Mouse (Mus musculus) liver, embryonic 11.5 days (tissue): ENCODE measurements around the gene Thsd4. TPM values are rescaled to one million over a fixed set of nuclear protein-coding genes. Genes with fewer than 3 reads are reported as not detected.

ENCODE experiments used
- ATAC-seq: fragments of 200-750 bp; cut with Nextera tagmentation; replicated peaks from 2 replicates; pipeline ENCODE4 v1.8.0; 2017; ENCODE audit warnings: moderate number of reproducible peaks, mild to moderate bottlenecking, moderate TSS enrichment, moderate library complexity; ENCODE audit not compliant: low FRiP score
- DNase-seq: peaks from one replicate; pipeline ENCODE4 v3.0.0-alpha.2; 2017; ENCODE audit warnings: low spot score
- H3K27ac ChIP-seq: fragments of 300-500 bp; sonication (generic); 2 replicates; pipeline ENCODE4 v1.5.1; 2014; ENCODE audit warnings: mild to moderate bottlenecking, low read depth, low read length, control low read depth
- H3K27me3 ChIP-seq: fragments of 300-500 bp; sonication (generic); replicated peaks from 2 replicates; pipeline ENCODE4 v1.6.1; 2014; ENCODE audit warnings: low read length, mixed read lengths; ENCODE audit not compliant: control insufficient read depth, insufficient read depth
- H3K36me3 ChIP-seq: fragments of 300-500 bp; sonication (generic); 2 replicates; pipeline ENCODE4 v1.6.1; 2014; ENCODE audit warnings: mild to moderate bottlenecking, low read length, moderate library complexity, mixed read lengths; ENCODE audit not compliant: control insufficient read depth, insufficient read depth
- H3K4me1 ChIP-seq: fragments of 300-500 bp; sonication (generic); replicated peaks from 2 replicates; pipeline ENCODE4 v1.6.1; 2014; ENCODE audit warnings: low read length, mixed read lengths; ENCODE audit not compliant: control insufficient read depth, insufficient read depth
- H3K4me2 ChIP-seq: fragments of 300-500 bp; sonication (generic); 2 replicates; pipeline ENCODE4 v1.6.1; 2014; ENCODE audit warnings: mild to moderate bottlenecking, control low read depth, moderate library complexity
- H3K4me3 ChIP-seq: fragments of 300-500 bp; sonication (generic); 2 replicates; pipeline ENCODE4 v1.5.1; 2014; ENCODE audit warnings: low read depth, low read length, control low read depth
- H3K9ac ChIP-seq: fragments of 300-500 bp; sonication (generic); 2 replicates; pipeline ENCODE4 v1.6.1; 2014; ENCODE audit warnings: low read depth, low read length, control low read depth
- H3K9me3 ChIP-seq: fragments of 300-500 bp; sonication (generic); 2 replicates; pipeline ENCODE4 v1.6.1; 2016; ENCODE audit warnings: low read length, inconsistent platforms, mixed read lengths; ENCODE audit not compliant: control insufficient read depth
- whole genome bisulfite sequencing: fragments of 180-500 bp; shearing (Covaris S2); extraction: QIAGEN DNeasy Blood & Tissue Kit; methylation state at CpG from one replicate; pipeline ENCODE4 v1.1.7; 2014; 5-methylcytosine and 5-hydroxymethylcytosine counted together
- polyA plus RNA-seq: library from polyadenylated mRNA; unstranded; fragments of >200 nt; fragmentation: Nextera tagmentation; extraction: Ambion mirVana; gene quantifications from 2 replicates; pipeline ENCODE4 v1.2.1, GENCODE M21; 2014

Gene Thsd4
- polyA plus RNA-seq, 1 experiment from 2014 or later, result 6.8 TPM

- Histone ChIP-seq H3K4me2 (no peak overlapping the region), H3K9ac (no peak overlapping the region), H3K9me3 (no peaks in the 10 kb centered on the region), H3K27ac (no peak overlapping the region), H3K4me3 (no peak overlapping the region), H3K36me3 (no peaks in the 10 kb centered on the region), H3K4me1 (no peaks in the 10 kb centered on the region), H3K27me3 (no peaks in the 10 kb centered on the region)
- ATAC-seq (no peak), DNase-seq (no peak)
- 75% methylated on average over 9 of the region's 9 CpGs for WGBS
These were observed 289.6 kb downstream of the Thsd4 start for GRCm38 (mm10) chr9:60231981-60232881.

- Histone ChIP-seq H3K4me2 (no peak overlapping the region), H3K4me3 (no peak overlapping the region), H3K9ac (no peak overlapping the region), H3K9me3 (no peaks in the 10 kb centered on the region), H3K27me3 (no peaks in the 10 kb centered on the region), H3K27ac (no peak overlapping the region), H3K36me3 (no peaks in the 10 kb centered on the region), H3K4me1 (no peaks in the 10 kb centered on the region)
- no peak for ATAC-seq
- no peak for DNase-seq
- WGBS, result 76% methylated on average over 4 of the region's 4 CpGs
These were observed 292.4 kb downstream of the Thsd4 start for GRCm38 (mm10) chr9:60229496-60229895.

GRCm38 (mm10) chr9:60227727-60228126 is 294.1 kb downstream of the Thsd4 start:
- Histone ChIP-seq H3K4me1 (no peaks in the 10 kb centered on the region), H3K4me3 (no peak overlapping the region), H3K9me3 (no peaks in the 10 kb centered on the region), H3K4me2 (no peak overlapping the region), H3K27me3 (no peaks in the 10 kb centered on the region), H3K27ac (no peak overlapping the region), H3K36me3 (no peaks in the 10 kb centered on the region), H3K9ac (no peak overlapping the region)
- 77% methylated on average over 7 of the region's 7 CpGs for WGBS
- ATAC-seq (no peak), DNase-seq (no peak)

- Histone ChIP-seq H3K36me3 (no peaks in the 10 kb centered on the region), H3K4me1 (no peaks in the 10 kb centered on the region), H3K9me3 (no peaks in the 10 kb centered on the region), H3K4me3 (no peak overlapping the region), H3K27me3 (no peaks in the 10 kb centered on the region), H3K4me2 (no peak overlapping the region), H3K9ac (no peak overlapping the region), H3K27ac (no peak overlapping the region)
- DNase-seq (no peak), ATAC-seq (no peak)
- 88% methylated on average over 4 of the region's 4 CpGs for WGBS
These were observed 295.2 kb downstream of the Thsd4 start for GRCm38 (mm10) chr9:60226679-60227078.

- WGBS, result 82% methylated on average over 14 of the region's 14 CpGs
- no peak for DNase-seq
These were observed 295.7 kb downstream of the Thsd4 start for GRCm38 (mm10) chr9:60226155-60226554.

GRCm38 (mm10) chr9:60225453-60225852 is 296.4 kb downstream of the Thsd4 start:
- H3K27ac ChIP-seq, result no peak overlapping the region
- no peaks in the 10 kb centered on the region for H3K4me1 ChIP-seq
- no peak for DNase-seq
- 68% methylated on average over 7 of the region's 7 CpGs for WGBS
- H3K9ac ChIP-seq, result no peak overlapping the region
- H3K9me3 ChIP-seq, result no peaks in the 10 kb centered on the region
- no peak overlapping the region for H3K4me2 ChIP-seq
- no peak for ATAC-seq
- no peaks in the 10 kb centered on the region for H3K36me3 ChIP-seq
- H3K4me3 ChIP-seq, result no peak overlapping the region
- H3K27me3 ChIP-seq, result no peaks in the 10 kb centered on the region

More at GRCm38 (mm10) chr9:60226155-60226554, 295.7 kb downstream of the Thsd4 start:
- Histone ChIP-seq H3K4me2 (no peak overlapping the region), H3K36me3 (no peaks in the 10 kb centered on the region), H3K27me3 (no peaks in the 10 kb centered on the region), H3K4me3 (no peak overlapping the region), H3K4me1 (no peaks in the 10 kb centered on the region), H3K9me3 (no peaks in the 10 kb centered on the region), H3K27ac (no peak overlapping the region), H3K9ac (no peak overlapping the region)
- ATAC-seq, result no peak

GRCm38 (mm10) chr9:60224039-60224695 is 297.7 kb downstream of the Thsd4 start:
- no peak overlapping the region for H3K9ac ChIP-seq
- H3K36me3 ChIP-seq, result no peaks in the 10 kb centered on the region
- no peak for DNase-seq
- no peak overlapping the region for H3K4me2 ChIP-seq
- no peaks in the 10 kb centered on the region for H3K27me3 ChIP-seq
- no peaks in the 10 kb centered on the region for H3K9me3 ChIP-seq
- WGBS, result 58% methylated on average over 6 of the region's 6 CpGs
- no peak overlapping the region for H3K4me3 ChIP-seq
- H3K4me1 ChIP-seq, result no peaks in the 10 kb centered on the region
- no peak for ATAC-seq
- no peak overlapping the region for H3K27ac ChIP-seq

GRCm38 (mm10) chr9:60220431-60220830 is 301.4 kb downstream of the Thsd4 start:
- ATAC-seq (no peak), DNase-seq (no peak)
- H3K27me3 ChIP-seq, result no peaks in the 10 kb centered on the region
- H3K36me3 ChIP-seq, result no peaks in the 10 kb centered on the region
- H3K4me1 ChIP-seq, result no peaks in the 10 kb centered on the region
- H3K9ac ChIP-seq, result no peak overlapping the region
- H3K4me3 ChIP-seq, result no peak overlapping the region
- H3K27ac ChIP-seq, result no peak overlapping the region
- no peaks in the 10 kb centered on the region for H3K9me3 ChIP-seq
- H3K4me2 ChIP-seq, result no peak overlapping the region
- WGBS, result 89% methylated on average over 2 of the region's 2 CpGs
